Mouse (Mus musculus) spleen, adult 18-20 months (tissue): ENCODE measurements around the gene Aurkb.

Experiments
- DNase-seq, 2 experiments: peaks; one replicate each; pipeline ENCODE4 v3.0.0; 2022; ENCODE audit warnings: mixed read lengths in 2 of 2

Aurkb gene

DNA sequence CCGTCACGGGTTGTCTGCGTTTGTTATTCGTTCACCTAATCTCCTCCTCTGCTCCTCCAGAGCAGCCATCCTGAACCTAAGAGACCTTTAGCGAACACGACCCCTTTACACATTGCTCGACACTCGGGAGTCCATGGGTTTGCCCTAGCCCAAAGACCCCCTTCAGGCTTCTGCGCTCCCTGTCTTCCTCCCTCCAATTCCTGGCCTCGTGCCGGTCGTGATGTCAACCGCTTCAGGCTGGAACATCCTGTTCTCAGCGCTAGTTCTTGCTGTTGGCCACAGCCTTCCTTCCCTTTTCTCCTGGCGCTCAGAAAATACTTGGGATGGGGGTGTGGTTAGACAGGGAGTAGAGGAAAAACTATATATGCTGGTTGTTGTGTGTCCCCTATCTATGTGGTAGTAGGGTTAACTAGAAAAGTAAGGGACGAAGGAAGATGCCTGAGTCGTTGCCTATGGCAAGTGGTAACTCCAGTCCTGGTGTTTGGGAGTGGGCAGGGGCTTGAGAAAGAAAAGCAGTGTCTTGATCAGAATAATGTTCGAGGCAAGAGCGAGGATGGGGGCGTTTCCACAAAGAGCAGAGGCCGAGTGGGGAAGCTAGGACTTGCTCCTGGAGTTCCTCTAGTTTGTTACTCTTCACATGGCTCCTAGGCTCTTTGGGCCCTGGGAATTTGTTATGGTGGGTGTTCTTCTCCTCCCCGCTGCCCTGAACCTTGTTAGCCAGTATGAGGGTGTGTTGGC lies 53.9 kb downstream of the Aurkb start:
- peak; percentile 48 to 49 for DNase-seq

DNA sequence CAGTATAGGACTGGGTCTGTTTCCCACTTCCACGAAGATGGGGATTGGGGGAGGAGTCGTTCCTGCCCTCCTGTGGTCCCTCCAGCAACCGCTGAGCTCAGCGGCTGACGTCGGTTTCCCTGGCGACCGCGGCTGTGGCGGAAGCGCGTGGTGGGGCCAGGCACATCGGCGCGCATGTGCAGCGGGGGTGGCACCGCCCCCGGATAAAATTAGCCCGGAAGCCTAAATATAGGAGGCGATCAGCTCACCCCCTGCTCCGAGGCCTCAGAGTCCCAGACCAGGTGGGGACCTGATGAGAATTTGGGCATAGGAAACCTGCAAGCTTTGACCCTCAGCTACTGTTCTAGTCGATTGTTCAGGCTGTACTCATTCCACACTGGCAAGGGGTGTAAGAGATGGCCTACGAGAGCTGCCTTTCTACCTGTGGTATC lies 54.5 kb downstream of the Aurkb start:
- peak; percentile 91 to 93 for DNase-seq

GRCm38 (mm10) chr11:69100639-69101360 lies 55.4 kb downstream of the Aurkb start:
- no peak for DNase-seq
